Mouse (Mus musculus) lung, postnatal 0 days (tissue): ENCODE data around the gene Plet1.

Source experiments
- CTCF ChIP-seq: IDR thresholded peaks from 2 replicates; pipeline ENCODE4 v1.5.1; 2016; ENCODE audit warnings: antibody characterized with exemption, mild to moderate bottlenecking
- EP300 ChIP-seq: IDR thresholded peaks from 2 replicates; pipeline ENCODE4 v1.6.1; 2016; ENCODE audit warnings: antibody characterized with exemption, mild to moderate bottlenecking, control low read depth

GRCm38 (mm10) chr9:50499781-50500180 lies 5.5 kb downstream of the Plet1 start:
- TF ChIP-seq CTCF (no peak), EP300 (no peak)
